Mouse (Mus musculus): ENCODE results near the gene Mrgpra2b. TPM values are rescaled to one million over a fixed set of nuclear protein-coding genes. Genes with fewer than 3 reads are reported as not detected.
A peak's percentile ranks its signal among the peaks of the same experiment; 100 is the strongest.
"Not testable (repeated sequence)": the region's sequence is repeated elsewhere in the genome, so short reads cannot be mapped to it uniquely, and the experiment has no call there.

Mrgpra2b gene
- polyA plus RNA-seq (2015; fragmentation: Nextera tagmentation; extraction: Ambion mirVana) = 3.7 and 4.8 TPM in 2 replicates

GRCm38 (mm10) chr7:47528762-47529161 is at the start of gene Mrgpra2b:
Gene Mrgpra2b, minus strand, starts transcription at chr7:47528862.
- Histone ChIP-seq H3K9ac (replicated peaks) (no peak within 1 kb of the TSS), H3K27me3 (ENCODE audit: insufficient read depth, low read length) (no peaks in the 10 kb centered on the region), H3K9me3 (ENCODE audit: low read length) (no peaks in the 10 kb centered on the region), H3K36me3 (replicated peaks; ENCODE audit: insufficient read depth, low read length) (no peaks in the 10 kb centered on the region), H3K4me2 (ENCODE audit: low read depth, low read length) (no peak within 1 kb of the TSS), H3K4me3 (ENCODE audit: low read depth, low read length) (no peak within 1 kb of the TSS), H3K4me1 (ENCODE audit: insufficient read depth) (no peaks in the 10 kb centered on the region), H3K27ac (ENCODE audit: low read depth) (no peak within 1 kb of the TSS)
- TF ChIP-seq EP300 (IDR thresholded peaks at IDR 0.05; ENCODE audit: low read depth) (no peak), CTCF (IDR thresholded peaks at IDR 0.05; ENCODE audit: low read depth) (no peak)
- DNase-seq = no peak
- no peak for ATAC-seq

- no peaks in the 10 kb centered on the region for H3K4me1 ChIP-seq (ENCODE audit: insufficient read depth)
- DNase-seq (no peak), ATAC-seq (no peak)
- WGBS (ENCODE audit: insufficient replicate concordance) = 54% methylated on average over 1 of the region's 1 CpGs
- H3K4me3 ChIP-seq (ENCODE audit: low read depth, low read length) = no peak overlapping the region
- no peak overlapping the region for H3K9ac ChIP-seq (replicated peaks)
- no peak overlapping the region for H3K4me2 ChIP-seq (ENCODE audit: low read depth, low read length)
- H3K36me3 ChIP-seq (replicated peaks; ENCODE audit: insufficient read depth, low read length) = no peaks in the 10 kb centered on the region
- no peaks in the 10 kb centered on the region for H3K27me3 ChIP-seq (ENCODE audit: insufficient read depth, low read length)
- no peak overlapping the region for H3K27ac ChIP-seq (ENCODE audit: low read depth)
- no peak for TF ChIP-seq CTCF (IDR thresholded peaks at IDR 0.05; ENCODE audit: low read depth)
- no peak for TF ChIP-seq EP300 (IDR thresholded peaks at IDR 0.05; ENCODE audit: low read depth)
- H3K9me3 ChIP-seq (ENCODE audit: low read length) = no peaks in the 10 kb centered on the region
Observed at GRCm38 (mm10) chr7:47516379-47516778, 12.3 kb downstream of the Mrgpra2b start.

- Histone ChIP-seq H3K4me1 (ENCODE audit: insufficient read depth) (no peaks in the 10 kb centered on the region), H3K4me2 (ENCODE audit: low read depth, low read length) (no peak overlapping the region), H3K36me3 (replicated peaks; ENCODE audit: insufficient read depth, low read length) (no peaks in the 10 kb centered on the region), H3K9me3 (ENCODE audit: low read length) (no peaks in the 10 kb centered on the region), H3K9ac (replicated peaks) (no peak overlapping the region), H3K4me3 (ENCODE audit: low read depth, low read length) (no peak overlapping the region), H3K27ac (ENCODE audit: low read depth) (no peak overlapping the region), H3K27me3 (ENCODE audit: insufficient read depth, low read length) (no peaks in the 10 kb centered on the region)
- TF ChIP-seq EP300 (IDR thresholded peaks at IDR 0.05; ENCODE audit: low read depth) (no peak), CTCF (IDR thresholded peaks at IDR 0.05; ENCODE audit: low read depth) (peak; percentile 24; the same call in 1 of the 2 replicates)
- WGBS (ENCODE audit: insufficient replicate concordance) = 55% methylated on average over 2 of the region's 2 CpGs
- no peak for ATAC-seq
- DNase-seq = no peak
Observed at GRCm38 (mm10) chr7:47515050-47515449, 13.6 kb downstream of the Mrgpra2b start.

- WGBS (ENCODE audit: insufficient replicate concordance) = 65% methylated on average over 4 of the region's 4 CpGs
- Histone ChIP-seq H3K9me3 (ENCODE audit: low read length) (no peaks in the 10 kb centered on the region), H3K27ac (ENCODE audit: low read depth) (no peak overlapping the region), H3K27me3 (ENCODE audit: insufficient read depth, low read length) (no peaks in the 10 kb centered on the region), H3K4me1 (ENCODE audit: insufficient read depth) (no peaks in the 10 kb centered on the region), H3K4me3 (ENCODE audit: low read depth, low read length) (no peak overlapping the region), H3K36me3 (replicated peaks; ENCODE audit: insufficient read depth, low read length) (no peaks in the 10 kb centered on the region), H3K9ac (replicated peaks) (no peak overlapping the region), H3K4me2 (ENCODE audit: low read depth, low read length) (no peak overlapping the region)
- DNase-seq (no peak), ATAC-seq (no peak)
- TF ChIP-seq CTCF (IDR thresholded peaks at IDR 0.05; ENCODE audit: low read depth) (no peak), EP300 (IDR thresholded peaks at IDR 0.05; ENCODE audit: low read depth) (no peak)
Observed at GRCm38 (mm10) chr7:47502953-47503352, 25.7 kb downstream of the Mrgpra2b start.

GRCm38 (mm10) chr7:47491266-47491665 is 37.4 kb downstream of the Mrgpra2b start:
- H3K4me2 ChIP-seq (ENCODE audit: low read depth, low read length); DNase-seq; H3K4me1 ChIP-seq (ENCODE audit: insufficient read depth); H3K27me3 ChIP-seq (ENCODE audit: insufficient read depth, low read length); ATAC-seq; H3K36me3 ChIP-seq (replicated peaks; ENCODE audit: insufficient read depth, low read length); H3K4me3 ChIP-seq (ENCODE audit: low read depth, low read length); H3K9ac ChIP-seq (replicated peaks); H3K9me3 ChIP-seq (ENCODE audit: low read length); H3K27ac ChIP-seq (ENCODE audit: low read depth): not testable (repeated sequence)

- H3K9ac ChIP-seq (replicated peaks); ATAC-seq; H3K27me3 ChIP-seq (ENCODE audit: insufficient read depth, low read length); H3K4me1 ChIP-seq (ENCODE audit: insufficient read depth); H3K36me3 ChIP-seq (replicated peaks; ENCODE audit: insufficient read depth, low read length); H3K9me3 ChIP-seq (ENCODE audit: low read length); H3K4me3 ChIP-seq (ENCODE audit: low read depth, low read length); DNase-seq; H3K27ac ChIP-seq (ENCODE audit: low read depth); H3K4me2 ChIP-seq (ENCODE audit: low read depth, low read length): not testable (repeated sequence)
- WGBS (ENCODE audit: insufficient replicate concordance) = no CpG with 5 or more reads among the region's 1 CpGs
Observed at GRCm38 (mm10) chr7:47489438-47489837, 39.2 kb downstream of the Mrgpra2b start.

GRCm38 (mm10) chr7:47483181-47483580 is 45.5 kb downstream of the Mrgpra2b start:
- not testable (repeated sequence) for H3K9ac ChIP-seq (replicated peaks); H3K4me2 ChIP-seq (ENCODE audit: low read depth, low read length); DNase-seq; ATAC-seq; H3K36me3 ChIP-seq (replicated peaks; ENCODE audit: insufficient read depth, low read length); H3K9me3 ChIP-seq (ENCODE audit: low read length); H3K4me3 ChIP-seq (ENCODE audit: low read depth, low read length); H3K27ac ChIP-seq (ENCODE audit: low read depth); H3K27me3 ChIP-seq (ENCODE audit: insufficient read depth, low read length); H3K4me1 ChIP-seq (ENCODE audit: insufficient read depth)
